Mouse (Mus musculus) heart, adult 8-10 months (tissue): ENCODE data around the gene Zfp940. TPM values are rescaled to one million over a fixed set of nuclear protein-coding genes. Genes with fewer than 3 reads are reported as not detected.
A peak's percentile ranks its signal among the peaks of the same experiment; 100 is the strongest.
"Not testable (repeated sequence)": the region's sequence is repeated elsewhere in the genome, so short reads cannot be mapped to it uniquely, and the experiment has no call there.

ENCODE experiments used
- DNase-seq: peaks from one replicate; pipeline ENCODE4 v3.0.0; 2022; ENCODE audit warnings: low spot score
- total RNA-seq, 4 experiments: library from RNA; stranded (reverse); gene quantifications; 2 replicates each; pipeline ENCODE4 v1.2.4; 2022

The Zfp940 gene
- total RNA-seq = under 1 TPM; 0.33 to 0.72 (median 0.47) TPM

- peak; percentile 82 for DNase-seq
Measured at GRCm38 (mm10) chr7:29853219-29853842, at the start of gene Zfp940. Gene Zfp940 (minus strand): TSS chr7:29853669.

DNA sequence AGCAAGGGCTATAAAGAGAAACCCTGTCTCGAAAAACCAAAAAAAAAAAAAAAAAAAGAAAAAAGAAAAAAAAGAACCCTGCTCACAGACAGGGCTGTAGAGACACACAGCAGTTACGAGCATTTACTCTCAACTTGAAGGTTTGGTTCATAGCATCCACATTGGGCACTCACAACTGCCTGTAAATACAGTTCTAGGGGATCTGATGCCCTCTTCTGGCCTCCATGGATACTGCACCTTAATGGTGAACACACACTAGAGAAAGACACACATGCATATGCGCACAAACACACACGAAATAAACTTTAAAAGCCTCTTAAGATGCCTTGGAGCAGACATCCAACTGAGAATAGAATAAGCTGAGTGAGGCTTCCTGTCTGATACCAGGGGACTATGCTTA lies 44.9 kb upstream of the Zfp940 start:
- no peak for DNase-seq

GRCm38 (mm10) chr7:29892756-29893155 lies 39.3 kb upstream of the Zfp940 start:
- no peak for DNase-seq

- DNase-seq = no peak
Measured at GRCm38 (mm10) chr7:29890501-29890900, 37.0 kb upstream of the Zfp940 start.

DNA sequence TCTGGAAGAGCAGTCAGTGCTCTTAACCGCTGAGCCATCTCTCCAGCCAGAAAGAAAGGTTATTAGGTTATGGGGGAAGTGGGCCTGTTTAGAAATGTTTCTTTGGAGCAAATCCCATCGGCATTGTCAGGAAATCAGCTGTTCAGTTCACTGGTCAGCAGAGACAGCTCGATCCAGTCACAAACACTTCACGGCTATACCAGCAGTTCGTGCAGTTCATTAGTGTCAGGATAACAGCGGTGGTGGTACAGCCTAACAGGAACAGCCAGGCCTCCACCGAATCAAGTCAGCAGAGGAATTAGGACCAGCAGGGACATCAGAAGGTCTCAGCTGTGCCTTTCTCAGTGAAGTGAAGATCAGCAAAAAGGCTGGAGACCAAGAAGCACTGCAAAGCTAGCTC lies 27.4 kb upstream of the Zfp940 start:
- DNase-seq = no peak

- no peak for DNase-seq
Measured at GRCm38 (mm10) chr7:29880056-29880455, 26.6 kb upstream of the Zfp940 start.

- not testable (repeated sequence) for DNase-seq
Measured at GRCm38 (mm10) chr7:29877561-29877960, 24.1 kb upstream of the Zfp940 start.

- no peak for DNase-seq
Measured at GRCm38 (mm10) chr7:29874256-29874655, 20.8 kb upstream of the Zfp940 start.

GRCm38 (mm10) chr7:29861660-29862059 lies 8.2 kb upstream of the Zfp940 start:
- DNase-seq = no peak

GRCm38 (mm10) chr7:29859532-29860517 lies 6.4 kb upstream of the Zfp940 start, which contains the start of gene Zfp420:
Gene Zfp420 (plus strand): TSS chr7:29859979.
- DNase-seq = peak; percentile 91

- DNase-seq = no peak
Measured at GRCm38 (mm10) chr7:29852831-29853218, 644 bp downstream of the Zfp940 start.

- no peak for DNase-seq
Measured at GRCm38 (mm10) chr7:29844616-29845015, 8.9 kb downstream of the Zfp940 start.

DNA sequence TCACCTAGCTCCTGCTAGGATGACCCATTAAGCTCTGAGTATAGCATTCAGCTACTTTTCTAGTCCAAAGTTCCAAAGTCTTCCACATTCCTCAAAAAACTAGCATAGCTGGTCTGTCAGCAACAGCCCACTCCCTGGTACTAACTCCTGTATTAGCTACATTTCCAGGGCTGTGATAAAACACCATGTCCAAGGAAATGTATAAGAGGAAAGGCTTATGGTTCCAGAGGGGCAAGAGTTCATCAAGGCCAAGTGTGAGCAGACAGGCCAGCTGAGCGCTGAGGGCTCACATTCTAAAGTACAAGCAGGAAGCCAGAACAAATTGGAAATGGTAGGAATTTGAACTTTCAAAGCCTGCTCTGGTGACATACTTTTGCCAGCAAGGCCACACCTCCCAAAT lies 11.4 kb downstream of the Zfp940 start:
- DNase-seq = no peak

- DNase-seq = no peak
Measured at GRCm38 (mm10) chr7:29839256-29839655, 14.2 kb downstream of the Zfp940 start.

DNA sequence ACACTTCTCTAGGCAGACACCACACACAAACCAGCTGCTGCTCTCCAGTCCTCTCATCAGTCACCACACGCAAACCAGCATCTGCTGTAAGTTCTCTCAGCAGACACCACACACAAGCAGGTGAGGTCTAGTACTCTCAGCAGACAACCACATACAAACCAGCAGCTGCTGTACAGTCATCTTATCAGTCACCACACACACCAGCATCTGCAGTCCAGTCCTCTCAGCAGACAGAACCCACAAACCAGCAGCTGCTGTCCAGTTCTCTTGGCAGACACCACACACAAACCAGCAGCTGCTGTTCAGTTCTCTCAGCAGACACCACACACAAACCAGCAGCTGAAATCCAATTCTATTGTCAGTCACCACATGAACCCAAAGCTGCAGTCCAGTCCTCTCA lies 16.7 kb downstream of the Zfp940 start:
- DNase-seq = no peak

GRCm38 (mm10) chr7:29829804-29830203 lies 23.7 kb downstream of the Zfp940 start:
- no peak for DNase-seq

DNA sequence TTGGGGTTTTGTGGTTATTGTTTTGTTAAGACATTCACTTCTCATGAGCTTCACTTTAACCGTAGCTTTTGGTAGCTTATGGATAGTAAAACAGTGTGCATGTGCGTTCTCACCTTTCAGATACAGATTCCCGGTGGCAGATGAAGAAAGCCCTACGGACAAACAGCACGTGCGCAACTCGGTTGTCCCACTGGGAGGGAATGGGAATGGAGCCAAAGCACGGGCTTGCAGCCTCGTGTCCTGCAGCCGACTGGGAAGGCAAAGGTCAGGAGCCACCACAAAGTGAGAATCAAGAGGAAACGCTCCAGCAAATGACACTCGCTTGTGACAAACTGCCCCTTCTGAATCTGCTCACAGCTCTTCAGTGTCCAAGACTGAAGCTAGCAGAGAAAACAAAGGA lies 25.5 kb downstream of the Zfp940 start:
- DNase-seq = no peak

DNA sequence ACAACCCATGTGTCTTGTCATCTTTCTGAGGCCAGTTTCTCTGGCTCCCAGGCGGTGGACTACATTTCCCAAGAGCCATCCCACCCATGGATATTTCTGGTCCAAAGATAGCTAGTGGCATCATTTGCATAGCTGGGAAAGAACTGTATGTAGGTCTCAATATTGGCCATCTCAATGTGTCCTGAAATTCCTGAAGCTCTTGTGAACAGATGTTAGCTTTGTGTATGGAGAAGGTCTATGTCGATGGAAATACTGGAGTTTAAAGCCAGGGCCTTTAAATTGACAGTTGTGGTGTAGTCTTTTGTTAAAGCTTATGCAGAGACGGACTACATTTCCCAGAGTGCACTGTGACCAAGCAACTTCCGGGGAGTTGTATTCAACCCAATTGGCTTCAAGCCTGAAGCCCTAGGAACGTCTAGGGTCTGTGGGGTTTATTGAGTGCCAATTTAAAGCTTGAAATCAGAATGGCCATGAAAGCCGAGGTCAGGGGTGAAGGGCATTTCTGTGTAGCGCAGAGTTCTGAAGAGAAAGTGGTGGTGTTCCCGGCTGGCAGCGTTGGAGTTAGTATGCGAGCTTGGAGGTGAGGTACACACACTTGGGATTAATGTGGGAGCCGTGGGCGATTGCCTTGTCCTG lies 34.7 kb downstream of the Zfp940 start:
- DNase-seq = peak; percentile 87

- peak; percentile 95 for DNase-seq
Measured at GRCm38 (mm10) chr7:29815910-29816429, 37.5 kb downstream of the Zfp940 start, which contains the start of gene Zfp790. Gene Zfp790 (plus strand): TSS chr7:29816114.

GRCm38 (mm10) chr7:29815061-29815784 lies 38.2 kb downstream of the Zfp940 start:
- DNase-seq = no peak

DNA sequence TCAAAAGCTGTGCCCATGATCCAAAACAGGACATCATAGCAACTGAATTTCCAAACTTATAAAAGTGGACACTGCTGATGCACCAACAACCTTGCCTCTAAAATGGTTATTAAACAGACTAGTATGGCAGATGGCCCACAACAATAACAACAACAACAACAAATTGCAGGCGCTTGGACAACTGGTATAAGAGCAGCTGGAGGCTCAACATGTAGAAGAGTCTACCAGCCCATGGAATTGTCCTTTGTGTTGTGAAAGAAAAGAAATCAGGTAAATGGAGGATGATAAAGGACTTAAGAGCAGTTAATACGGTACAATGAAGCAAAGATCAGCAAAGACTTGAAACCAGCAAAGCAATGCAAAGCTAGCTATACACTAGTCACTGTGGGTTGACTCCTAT lies 39.1 kb downstream of the Zfp940 start:
- DNase-seq = no peak
